Mouse (Mus musculus): ENCODE measurements at regions not wholly inside any gene's neighbourhood (a gene's known extent, or its start where the extent isn't known, plus 50 kb on each side); places are given as distances from the start of the nearest gene placed in this dataset.

GRCm38 (mm10) chr12:92509494-92509893, 660.5 kb upstream of the Sel1l start:
- Histone ChIP-seq H3K27ac (no peak overlapping the region), H3K27me3 (replicated peaks) (no peaks in the 10 kb centered on the region), H3K9ac (no peak overlapping the region), H3K9me3 (no peaks in the 10 kb centered on the region), H3K36me3 (no peaks in the 10 kb centered on the region), H3K4me1 (no peaks in the 10 kb centered on the region), H3K4me3 (no peak overlapping the region), H3K4me2 (replicated peaks) (no peak overlapping the region)
- 84% methylated on average over 7 of the region's 7 CpGs for WGBS
- ATAC-seq (ENCODE audit: low FRiP score, low read depth) = no peak

GRCm38 (mm10) chr12:92508796-92509489, 660.0 kb upstream of the Sel1l start:
- Histone ChIP-seq H3K27ac (no peak overlapping the region), H3K9ac (no peak overlapping the region), H3K4me3 (no peak overlapping the region), H3K4me2 (replicated peaks) (no peak overlapping the region), H3K9me3 (no peaks in the 10 kb centered on the region), H3K27me3 (replicated peaks) (no peaks in the 10 kb centered on the region), H3K36me3 (no peaks in the 10 kb centered on the region), H3K4me1 (no peaks in the 10 kb centered on the region)
- WGBS = 92% methylated on average over 5 of the region's 5 CpGs
- no peak for ATAC-seq (ENCODE audit: low FRiP score, low read depth)

- no peak overlapping the region for H3K4me2 ChIP-seq (replicated peaks)
- no peaks in the 10 kb centered on the region for H3K36me3 ChIP-seq
- H3K9ac ChIP-seq = no peak overlapping the region
- WGBS = 72% methylated on average over 1 of the region's 1 CpGs
- no peak overlapping the region for H3K27ac ChIP-seq
- no peaks in the 10 kb centered on the region for H3K9me3 ChIP-seq
- no peak overlapping the region for H3K4me3 ChIP-seq
- no peaks in the 10 kb centered on the region for H3K4me1 ChIP-seq
- no peaks in the 10 kb centered on the region for H3K27me3 ChIP-seq (replicated peaks)
- ATAC-seq (ENCODE audit: low FRiP score, low read depth) = no peak
Observed at GRCm38 (mm10) chr12:92483984-92484383, 635.0 kb upstream of the Sel1l start.

GRCm38 (mm10) chr12:92474293-92475062, 625.5 kb upstream of the Sel1l start:
- Histone ChIP-seq H3K27ac (no peak overlapping the region), H3K4me3 (no peak overlapping the region), H3K9ac (no peak overlapping the region), H3K9me3 (no peaks in the 10 kb centered on the region), H3K36me3 (no peaks in the 10 kb centered on the region), H3K27me3 (replicated peaks) (no peaks in the 10 kb centered on the region), H3K4me2 (replicated peaks) (no peak overlapping the region), H3K4me1 (no peaks in the 10 kb centered on the region)
- whole genome bisulfite sequencing = 64% methylated on average over 4 of the region's 4 CpGs
- ATAC-seq (ENCODE audit: low FRiP score, low read depth) = no peak

GRCm38 (mm10) chr12:92451110-92451818, 602.3 kb upstream of the Sel1l start:
- Histone ChIP-seq H3K4me3 (no peak overlapping the region), H3K36me3 (no peaks in the 10 kb centered on the region), H3K27ac (no peak overlapping the region), H3K9me3 (no peaks in the 10 kb centered on the region), H3K4me1 (no peaks in the 10 kb centered on the region), H3K9ac (no peak overlapping the region), H3K27me3 (replicated peaks) (no peaks in the 10 kb centered on the region), H3K4me2 (replicated peaks) (no peak overlapping the region)
- 66% methylated on average over 6 of the region's 6 CpGs for WGBS
- no peak for ATAC-seq (ENCODE audit: low FRiP score, low read depth)

- no peaks in the 10 kb centered on the region for H3K9me3 ChIP-seq
- H3K36me3 ChIP-seq = no peaks in the 10 kb centered on the region
- no peaks in the 10 kb centered on the region for H3K4me1 ChIP-seq
- no peak overlapping the region for H3K4me2 ChIP-seq (replicated peaks)
- 55% methylated on average over 4 of the region's 4 CpGs for WGBS
- no peaks in the 10 kb centered on the region for H3K27me3 ChIP-seq (replicated peaks)
- no peak overlapping the region for H3K9ac ChIP-seq
- no peak overlapping the region for H3K27ac ChIP-seq
- no peak overlapping the region for H3K4me3 ChIP-seq
- no peak; the same call in 1 of the 2 replicates for ATAC-seq (ENCODE audit: low FRiP score, low read depth)
Observed at GRCm38 (mm10) chr12:92418458-92418857, 569.5 kb upstream of the Sel1l start.

GRCm38 (mm10) chr12:92405506-92405905, 556.5 kb upstream of the Sel1l start:
- Histone ChIP-seq H3K4me2 (replicated peaks) (no peak overlapping the region), H3K9me3 (no peaks in the 10 kb centered on the region), H3K27ac (no peak overlapping the region), H3K36me3 (no peaks in the 10 kb centered on the region), H3K4me3 (no peak overlapping the region), H3K27me3 (replicated peaks) (no peaks in the 10 kb centered on the region), H3K9ac (no peak overlapping the region), H3K4me1 (no peaks in the 10 kb centered on the region)
- ATAC-seq (ENCODE audit: low FRiP score, low read depth) = no peak

GRCm38 (mm10) chr12:92400987-92401386, 552.0 kb upstream of the Sel1l start:
- no peaks in the 10 kb centered on the region for H3K4me1 ChIP-seq
- H3K27ac ChIP-seq = no peak overlapping the region
- no peaks in the 10 kb centered on the region for H3K27me3 ChIP-seq (replicated peaks)
- no peak overlapping the region for H3K4me2 ChIP-seq (replicated peaks)
- WGBS = 21% methylated on average over 1 of the region's 1 CpGs
- ATAC-seq (ENCODE audit: low FRiP score, low read depth) = no peak
- H3K9me3 ChIP-seq = no peaks in the 10 kb centered on the region
- no peak overlapping the region for H3K9ac ChIP-seq
- H3K4me3 ChIP-seq = no peak overlapping the region
- H3K36me3 ChIP-seq = no peaks in the 10 kb centered on the region

GRCm38 (mm10) chr12:92386195-92386594, 537.2 kb upstream of the Sel1l start:
- no peak overlapping the region for H3K4me3 ChIP-seq
- H3K36me3 ChIP-seq = no peaks in the 10 kb centered on the region
- WGBS = 90% methylated on average over 2 of the region's 2 CpGs
- no peaks in the 10 kb centered on the region for H3K4me1 ChIP-seq
- H3K4me2 ChIP-seq (replicated peaks) = no peak overlapping the region
- H3K27me3 ChIP-seq (replicated peaks) = no peaks in the 10 kb centered on the region
- H3K9me3 ChIP-seq = no peaks in the 10 kb centered on the region
- no peak overlapping the region for H3K27ac ChIP-seq
- no peak overlapping the region for H3K9ac ChIP-seq
- ATAC-seq (ENCODE audit: low FRiP score, low read depth) = no peak

GRCm38 (mm10) chr12:92384266-92384937, 535.4 kb upstream of the Sel1l start:
- no peaks in the 10 kb centered on the region for H3K36me3 ChIP-seq
- no peaks in the 10 kb centered on the region for H3K4me1 ChIP-seq
- WGBS = 25% methylated on average over 5 of the region's 5 CpGs
- H3K4me3 ChIP-seq = no peak overlapping the region
- no peaks in the 10 kb centered on the region for H3K27me3 ChIP-seq (replicated peaks)
- ATAC-seq (ENCODE audit: low FRiP score, low read depth) = no peak
- H3K9ac ChIP-seq = no peak overlapping the region
- no peak overlapping the region for H3K4me2 ChIP-seq (replicated peaks)
- no peaks in the 10 kb centered on the region for H3K9me3 ChIP-seq
- no peak overlapping the region for H3K27ac ChIP-seq

- Histone ChIP-seq H3K27me3 (replicated peaks) (no peaks in the 10 kb centered on the region), H3K4me1 (no peaks in the 10 kb centered on the region), H3K9me3 (no peaks in the 10 kb centered on the region), H3K4me2 (replicated peaks) (no peak overlapping the region), H3K36me3 (no peaks in the 10 kb centered on the region), H3K4me3 (no peak overlapping the region), H3K9ac (no peak overlapping the region), H3K27ac (no peak overlapping the region)
- WGBS = 68% methylated on average over 3 of the region's 3 CpGs
- no peak for ATAC-seq (ENCODE audit: low FRiP score, low read depth)
Observed at GRCm38 (mm10) chr12:92379130-92379529, 530.2 kb upstream of the Sel1l start.

- WGBS = 84% methylated on average over 5 of the region's 5 CpGs
Observed at GRCm38 (mm10) chr12:92365926-92366325, 517.0 kb upstream of the Sel1l start.

More at GRCm38 (mm10) chr12:92365926-92366325, 517.0 kb upstream of the Sel1l start:
- H3K27me3 ChIP-seq (replicated peaks) = no peaks in the 10 kb centered on the region
- H3K9me3 ChIP-seq = no peaks in the 10 kb centered on the region
- no peak overlapping the region for H3K4me2 ChIP-seq (replicated peaks)
- H3K9ac ChIP-seq = no peak overlapping the region
- H3K27ac ChIP-seq = no peak overlapping the region
- no peaks in the 10 kb centered on the region for H3K4me1 ChIP-seq
- no peaks in the 10 kb centered on the region for H3K36me3 ChIP-seq
- no peak for ATAC-seq (ENCODE audit: low FRiP score, low read depth)
- H3K4me3 ChIP-seq = no peak overlapping the region
